Mouse (Mus musculus) neural tube, embryonic 10.5 days (tissue): ENCODE results near the gene Skp2.
"Not testable (repeated sequence)": the region's sequence is repeated elsewhere in the genome, so short reads cannot be mapped to it uniquely, and the experiment has no call there.

Experiments used
- DNase-seq: peaks from one replicate; pipeline ENCODE4 v3.0.0-alpha.2; 2017; ENCODE audit warnings: low spot score; ENCODE audit errors: extremely low spot score

Skp2 gene

DNA sequence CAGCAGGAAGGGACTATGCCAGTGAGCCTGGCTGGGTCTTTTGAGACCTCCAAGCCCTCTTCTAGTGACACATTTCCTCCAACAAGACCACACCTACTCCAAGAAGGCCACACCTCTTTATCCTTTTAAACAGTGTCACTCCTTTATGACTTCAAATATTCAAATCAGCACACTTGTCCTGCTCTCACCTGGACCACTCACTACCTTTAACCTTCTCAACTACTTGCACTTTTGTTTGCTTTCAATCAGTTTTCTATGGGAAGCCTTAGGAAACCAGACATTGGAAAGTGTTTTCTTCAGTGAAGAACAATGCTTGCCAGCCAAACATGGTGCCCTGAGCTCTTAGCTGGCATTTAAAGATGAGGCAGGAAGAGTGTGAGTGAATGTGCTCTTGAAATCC, at the start of gene Skp2:
Skp2 (minus strand) TSS at position 101 of the 400 bp plus-strand sequence.
- no peak for DNase-seq

- DNase-seq: no peak
These were observed 43.2 kb upstream of the Skp2 start for GRCm38 (mm10) chr15:9198421-9198820.

GRCm38 (mm10) chr15:9192685-9193084, 37.5 kb upstream of the Skp2 start:
- DNase-seq: not testable (repeated sequence)

DNA sequence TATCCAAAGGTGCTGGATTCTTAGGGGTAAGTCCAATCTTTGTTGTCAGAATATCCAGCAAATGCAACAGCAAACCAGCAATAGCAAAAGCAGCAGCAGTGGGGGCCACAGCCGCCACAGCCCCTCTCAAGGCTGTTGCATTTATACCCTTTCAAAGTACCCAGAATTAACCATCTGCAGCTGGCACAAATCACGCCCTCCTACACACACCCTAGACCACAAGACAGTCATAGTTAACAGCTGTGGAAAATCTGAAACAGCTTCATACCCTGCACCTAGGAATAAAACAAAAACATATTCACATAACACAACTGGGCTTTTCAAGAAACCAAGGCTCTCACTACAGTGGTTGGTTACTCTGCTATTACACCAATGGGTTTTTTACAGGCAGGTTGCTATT, 34.6 kb upstream of the Skp2 start:
- no peak for DNase-seq

GRCm38 (mm10) chr15:9183995-9184394, 28.8 kb upstream of the Skp2 start:
- DNase-seq: no peak

DNA sequence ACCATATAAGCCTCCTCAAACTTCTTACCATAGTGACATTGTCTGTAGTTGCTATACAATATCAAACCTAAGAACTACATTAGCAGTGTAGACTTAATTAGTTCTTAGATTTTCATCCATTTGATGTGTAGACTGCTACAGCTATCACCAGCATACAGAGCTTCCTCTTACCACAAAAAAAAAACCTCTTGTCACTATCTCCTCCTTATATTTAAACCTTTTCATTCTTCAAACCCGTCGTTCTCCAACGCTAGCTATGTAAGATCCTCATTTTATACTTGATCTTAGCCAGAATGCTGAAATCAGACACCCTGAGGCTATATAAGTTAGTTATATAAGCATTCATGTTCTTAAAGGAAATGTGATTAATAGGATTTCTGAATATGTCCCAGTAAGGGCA, 21.8 kb upstream of the Skp2 start:
- no peak for DNase-seq

DNA sequence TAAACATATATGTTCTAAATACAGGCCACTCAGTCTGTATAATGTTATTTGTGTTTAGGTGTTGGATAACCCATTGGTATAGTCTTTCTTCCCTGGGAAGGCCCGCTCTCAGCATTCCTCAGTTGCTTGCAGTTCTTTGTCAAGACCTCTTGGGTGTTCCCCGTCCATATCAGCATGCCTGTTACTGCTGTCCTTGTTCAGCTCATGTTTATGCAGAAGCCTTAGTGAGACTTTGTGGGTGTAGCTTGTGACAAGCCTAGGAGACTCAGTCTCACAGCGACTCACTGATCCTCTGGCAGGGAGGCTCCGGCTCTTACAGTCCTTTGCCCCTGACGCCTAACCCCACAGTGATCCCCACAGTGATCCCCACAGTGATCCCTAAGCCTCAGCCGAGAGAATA, 8.9 kb upstream of the Skp2 start:
- no peak for DNase-seq

DNA sequence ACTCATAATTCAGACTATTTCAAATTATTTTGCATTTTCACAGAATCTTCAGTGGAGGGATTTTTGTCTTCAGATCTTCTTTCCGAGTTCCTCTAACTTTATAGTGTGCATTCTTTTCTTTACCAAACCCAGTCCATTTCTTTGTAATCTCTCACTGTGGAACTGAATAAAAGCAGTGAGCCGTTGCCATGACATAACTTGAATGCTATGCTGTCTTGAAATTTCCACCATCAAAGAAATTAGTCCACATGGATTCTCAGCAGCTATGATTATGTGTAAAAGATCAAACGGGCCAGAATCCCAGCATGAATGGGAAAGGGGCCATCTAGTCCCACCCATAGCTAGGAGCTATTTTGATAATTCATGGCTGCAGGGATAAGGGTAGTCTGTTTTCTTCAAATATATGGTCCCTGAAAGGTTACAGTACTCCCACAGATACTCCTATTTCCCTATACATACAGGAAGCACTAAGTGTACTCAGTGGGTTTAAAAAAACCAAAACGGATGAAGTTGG, 7.4 kb upstream of the Skp2 start:
- no peak for DNase-seq

- DNase-seq: no peak
These were observed 14.5 kb downstream of the Skp2 start for GRCm38 (mm10) chr15:9140684-9141171.

DNA sequence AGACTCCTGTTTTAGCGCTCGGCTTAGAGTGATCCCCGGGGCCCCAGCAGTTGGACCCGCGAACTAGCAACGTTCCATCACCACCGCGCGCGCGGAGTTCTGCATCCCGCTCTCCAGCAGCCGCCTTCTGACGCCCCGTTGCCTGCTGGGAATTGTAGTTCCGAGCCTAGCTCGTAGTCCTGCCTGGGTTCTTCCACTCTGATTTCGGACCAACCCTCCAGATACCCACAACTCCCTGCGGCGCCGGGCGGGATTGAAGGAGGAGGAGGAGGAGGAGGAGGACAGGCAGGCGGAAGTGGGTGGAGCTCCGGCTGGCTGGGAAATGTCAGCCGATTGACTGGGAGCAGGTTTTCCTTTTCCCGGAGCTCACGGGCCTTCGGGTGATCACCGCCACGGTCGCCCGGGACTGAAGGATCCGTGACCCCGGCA, 15.0 kb downstream of the Skp2 start, which contains the start of gene Lmbrd2:
Lmbrd2 (plus strand) TSS at position 299 of the 429 bp plus-strand sequence.
- DNase-seq: peak; percentile 95

- DNase-seq: peak; percentile 22
These were observed 15.8 kb downstream of the Skp2 start for GRCm38 (mm10) chr15:9139447-9139846.

GRCm38 (mm10) chr15:9134891-9135507, 20.2 kb downstream of the Skp2 start:
- DNase-seq: no peak

GRCm38 (mm10) chr15:9132693-9133443, 22.4 kb downstream of the Skp2 start:
- no peak for DNase-seq

DNA sequence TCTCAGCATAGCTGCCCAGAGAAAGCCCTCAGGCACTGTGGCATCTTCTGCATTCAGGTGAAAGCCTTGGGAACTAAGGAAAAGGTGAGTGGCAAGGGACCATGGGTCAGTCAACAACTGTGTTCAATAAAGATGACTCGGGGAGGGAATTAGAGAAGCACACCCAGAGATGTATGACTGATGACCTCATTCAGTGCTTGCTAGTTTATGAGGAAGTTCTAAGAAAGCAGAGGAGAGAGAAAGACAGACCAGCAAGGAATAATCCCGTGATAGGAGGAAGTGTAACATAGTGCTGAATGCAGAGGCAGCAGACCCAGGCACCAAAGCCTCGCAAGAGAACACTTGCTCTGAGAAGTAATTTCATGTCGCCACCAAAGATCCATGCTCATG, 23.7 kb downstream of the Skp2 start:
- no peak for DNase-seq

GRCm38 (mm10) chr15:9130772-9131498, 24.3 kb downstream of the Skp2 start:
- DNase-seq: no peak

DNA sequence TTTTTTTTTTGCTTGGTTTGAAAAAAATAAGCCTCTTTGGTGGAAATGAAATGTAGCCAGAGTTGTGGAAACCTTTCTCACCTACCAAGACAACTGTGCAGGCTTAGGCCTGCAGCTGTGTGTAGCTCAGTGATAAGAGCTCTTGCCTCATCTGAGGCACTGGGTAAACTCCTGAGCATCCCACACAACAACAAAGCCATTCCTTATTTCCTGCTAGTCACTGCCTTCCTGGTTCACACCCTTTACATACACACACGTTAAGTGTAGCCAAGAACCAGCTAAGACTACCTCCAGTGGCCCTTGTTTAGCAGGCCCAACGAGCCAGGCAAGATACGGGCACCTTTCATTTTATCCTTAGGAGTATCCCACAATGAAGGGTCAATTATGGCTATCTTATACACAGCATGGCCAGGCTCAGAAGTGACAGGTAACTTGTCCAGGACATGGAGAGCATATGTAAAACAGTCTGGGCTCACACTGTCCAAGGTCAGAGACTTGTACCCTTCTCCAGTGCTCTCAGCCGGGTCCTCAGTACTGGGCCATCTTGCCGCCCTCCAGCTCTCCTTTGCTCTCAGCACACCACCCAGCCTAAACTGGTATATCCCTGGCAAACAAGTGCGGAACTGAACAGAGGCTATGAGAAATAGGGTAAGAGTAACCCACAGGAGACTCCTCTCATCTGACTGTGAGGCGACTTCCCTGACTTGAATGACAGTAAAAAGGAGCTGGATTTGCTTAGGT, 28.0 kb downstream of the Skp2 start:
- no peak for DNase-seq

DNA sequence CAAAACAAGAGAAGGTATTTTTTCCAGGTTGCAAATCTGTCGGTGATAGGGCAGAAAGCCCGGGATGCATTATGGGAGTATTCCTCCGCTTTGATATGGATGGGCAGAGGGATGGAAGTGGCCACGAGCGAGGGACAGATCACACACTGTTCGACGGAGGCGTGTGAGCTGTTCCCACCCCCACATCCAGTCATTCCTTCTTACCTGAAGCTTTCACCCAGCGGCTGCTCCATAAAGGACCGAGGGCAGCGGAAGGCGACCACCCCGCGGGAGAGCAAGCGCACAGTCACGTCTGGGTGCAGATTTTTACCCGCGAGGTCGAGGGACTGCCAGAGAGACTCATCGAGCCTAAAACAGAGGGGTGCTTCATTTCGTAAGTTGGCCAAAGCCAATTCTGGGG, 30.4 kb downstream of the Skp2 start:
- DNase-seq: no peak

- DNase-seq: no peak
These were observed 32.2 kb downstream of the Skp2 start for GRCm38 (mm10) chr15:9122989-9123388.

DNA sequence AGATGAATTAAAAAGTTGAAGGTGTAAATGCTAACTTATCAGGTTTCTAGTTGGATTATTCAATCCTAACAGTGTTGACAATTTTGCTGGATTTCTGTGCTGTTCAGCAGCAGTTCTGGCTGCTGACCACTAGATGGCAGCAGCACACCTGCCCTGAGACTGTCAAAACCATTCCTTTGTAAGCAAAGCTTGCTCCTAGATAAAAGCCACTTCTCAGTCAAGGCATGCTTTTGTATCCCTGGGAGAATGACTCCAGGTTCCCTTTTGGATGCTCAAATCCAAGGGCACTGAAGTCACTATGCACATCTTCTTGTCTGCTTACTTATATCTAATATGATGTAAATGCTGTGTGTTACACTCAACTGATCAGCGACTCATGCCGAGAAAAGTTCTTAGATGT, 35.1 kb downstream of the Skp2 start:
- DNase-seq: peak; percentile 33

GRCm38 (mm10) chr15:9118852-9119251, 36.4 kb downstream of the Skp2 start:
- DNase-seq: no peak

GRCm38 (mm10) chr15:9114599-9114998, 40.6 kb downstream of the Skp2 start:
- no peak for DNase-seq
